Mouse (Mus musculus) urinary bladder, adult 18-20 months (tissue): ENCODE measurements around the gene Hic2.
A peak's percentile ranks its signal among the peaks of the same experiment; 100 is the strongest.
"Not testable (repeated sequence)": the region's sequence is repeated elsewhere in the genome, so short reads cannot be mapped to it uniquely, and the experiment has no call there.

Source experiments
- DNase-seq, 2 experiments: peaks; one replicate each; pipeline ENCODE4 v3.0.0; 2022; ENCODE audit warnings: low spot score in 2 of 2, mixed read lengths in 2 of 2

The Hic2 gene

GRCm38 (mm10) chr16:17232794-17233701 lies at the start of gene Hic2:
TSS of gene Hic2 (plus strand) at chr16:17233572.
- peak; percentile 95 to 96 for DNase-seq

GRCm38 (mm10) chr16:17185475-17185874 lies 47.9 kb upstream of the Hic2 start:
- no peak for DNase-seq

- no peak for DNase-seq
Measured at GRCm38 (mm10) chr16:17193823-17194222, 39.5 kb upstream of the Hic2 start.

GRCm38 (mm10) chr16:17200121-17200952 lies 33.0 kb upstream of the Hic2 start:
- no peak for DNase-seq

GRCm38 (mm10) chr16:17200953-17201707 lies 32.2 kb upstream of the Hic2 start:
- DNase-seq, result peak; percentile 67 to 82

- no peak for DNase-seq
Measured at GRCm38 (mm10) chr16:17201977-17202376, 31.4 kb upstream of the Hic2 start.

GRCm38 (mm10) chr16:17202549-17202948 lies 30.8 kb upstream of the Hic2 start, which contains the start of gene Ube2l3:
TSS of gene Ube2l3 (minus strand) at chr16:17202649.
- DNase-seq, result no peak

- DNase-seq, result no peak
Measured at GRCm38 (mm10) chr16:17204990-17205389, 28.4 kb upstream of the Hic2 start.

GRCm38 (mm10) chr16:17208389-17209361 lies 24.7 kb upstream of the Hic2 start, which contains the start of gene Rimbp3:
TSS of gene Rimbp3 (plus strand) at chr16:17208603.
- peak; percentile 71 to 79 for DNase-seq

GRCm38 (mm10) chr16:17209404-17209960 lies 23.9 kb upstream of the Hic2 start:
- DNase-seq, result no peak

GRCm38 (mm10) chr16:17209981-17210838 lies 23.2 kb upstream of the Hic2 start:
- peak; percentile 90 to 91 for DNase-seq

GRCm38 (mm10) chr16:17216934-17217633 lies 16.3 kb upstream of the Hic2 start:
- no peak for DNase-seq

GRCm38 (mm10) chr16:17220127-17220733 lies 13.1 kb upstream of the Hic2 start:
- DNase-seq, result no peak

- peak; percentile 91 to 99 for DNase-seq
Measured at GRCm38 (mm10) chr16:17222197-17222596, 11.2 kb upstream of the Hic2 start.

GRCm38 (mm10) chr16:17225584-17225983 lies 7.8 kb upstream of the Hic2 start:
- DNase-seq, result peak in 1 of 2 experiments; percentile 62

- DNase-seq, result no peak
Measured at GRCm38 (mm10) chr16:17226496-17226895, 6.9 kb upstream of the Hic2 start.

GRCm38 (mm10) chr16:17231523-17231922 lies 1.8 kb upstream of the Hic2 start:
- not testable (repeated sequence) for DNase-seq
